ENCODE assay signal across 13 mouse cellular contexts in genomic region chr11:54181696-54182323, GRCm38 (mm10).
A peak's percentile ranks its signal among the peaks of the same experiment; 100 is the strongest.
DNase-seq lines count a peak whose midpoint lies in the region; ATAC-seq and TF ChIP-seq lines count a peak whose summit lies in the region.
"Had no signal": no experiment of that assay in that cellular context is flagged by ENCODE, and none has a peak within 500 bp of the region (broad histone marks: within the 10 kb centered on the region; RNA-seq: fewer than 3 reads in every experiment).

No protein-coding gene starts in this region.

- TF ChIP-seq POLR2A in lung, adult 2 months (IDR thresholded peaks at IDR 0.05; ENCODE audit: borderline replicate concordance, extremely low read depth, low read depth, low read length), result no peak

- no peak for TF ChIP-seq CTCF in lung, adult 2 months (IDR thresholded peaks at IDR 0.05; ENCODE audit: insufficient read depth, low read length)

- H3K4me1 ChIP-seq in lung, adult 2 months (ENCODE audit: control insufficient read depth, insufficient read depth, low read length), result peaks cover 2% of the 10 kb centered on the region; the same call in 1 of the 2 replicates
- H3K4me1 ChIP-seq: hindbrain, embryonic 13.5 days; neural tube, embryonic 15.5 days; stomach, embryonic 15.5 days had no signal

- WGBS in lung, adult 2 months, result 34% methylated on average over 9 of the region's 9 CpGs

- ATAC-seq in granulocyte monocyte progenitor cell, adult 5-6 weeks (replicated peaks; ENCODE audit: poor library complexity, severe bottlenecking), result peak; percentile 95
- ATAC-seq: forebrain, embryonic 14.5 days had no signal

- DNase-seq in adrenal gland, adult 2 months, result peak; percentile 41
- DNase-seq in adrenal gland, postnatal 4 days (ENCODE audit: low spot score in 2 of 2), result no peak
- DNase-seq in B cell, adult 2 months, result peak; percentile 26 to 35
- peak; percentile 19 for DNase-seq in lung, adult 2 months
- no peak for DNase-seq in layer of hippocampus, postnatal 14 days (ENCODE audit: low spot score in 2 of 2)
- no peak for DNase-seq in urinary bladder, adult 2 months (ENCODE audit: low spot score)
- no peak for DNase-seq in cerebellum, postnatal 36 days
- DNase-seq: left cerebral cortex, postnatal 4 days had no signal

- no peak overlapping the region for H3K4me3 ChIP-seq in lung, adult 2 months (replicated peaks; ENCODE audit: extremely low read depth, low read depth, low read length)
- H3K4me3 ChIP-seq: hindbrain, embryonic 13.5 days; neural tube, embryonic 15.5 days; stomach, embryonic 15.5 days had no signal

Comparison
In these comparisons a context has a peak if more than half of its experiments do, and no peak if none do; other contexts are left out.
1. DNase-seq: peak in adrenal gland, adult 2 months (single experiment), B cell, adult 2 months (2 of 2) and lung, adult 2 months (single experiment); none in adrenal gland, postnatal 4 days (0 of 2), layer of hippocampus, postnatal 14 days (0 of 2), urinary bladder, adult 2 months (single experiment) and cerebellum, postnatal 36 days (0 of 2).